Mouse (Mus musculus) CH12.LX (cell line): ENCODE results near the gene Tdrd7. TPM values are rescaled to one million over a fixed set of nuclear protein-coding genes. Genes with fewer than 3 reads are reported as not detected.

ENCODE experiments used
- DNase-seq: peaks from one replicate; pipeline ENCODE4 v3.0.0-alpha.2; 2013; ENCODE audit errors: extremely low read depth
- H3K27ac ChIP-seq: 2 replicates; pipeline ENCODE4 v1.5.1; 2012; ENCODE audit warnings: low read depth, mild to moderate bottlenecking, control low read depth, moderate library complexity; ENCODE audit not compliant: insufficient read depth
- H3K27me3 ChIP-seq: replicated peaks from 2 replicates; pipeline ENCODE3; 2012; ENCODE audit warnings: inconsistent platforms
- H3K36me3 ChIP-seq, 2 experiments: replicated peaks in 1 of 2; 2 replicates each; pipeline versions ENCODE3 to v1.6.1; 2012; ENCODE audit warnings: inconsistent platforms in 1 of 2, low read length in 1 of 2, mild to moderate bottlenecking in 1 of 2, mixed read lengths in 1 of 2, moderate library complexity in 1 of 2; ENCODE audit not compliant: control insufficient read depth in 1 of 2, insufficient read depth in 1 of 2
- H3K4me1 ChIP-seq, 2 experiments: 2 replicates each; pipeline ENCODE4 v1.6.1; 2012; ENCODE audit warnings: inconsistent platforms in 1 of 2, moderate library complexity in 1 of 2; ENCODE audit not compliant: insufficient read depth in 2 of 2, control insufficient read depth in 1 of 2
- H3K4me2 ChIP-seq: 2 replicates; pipeline ENCODE4 v1.6.1; 2012; ENCODE audit warnings: low read depth, mild to moderate bottlenecking, control low read depth; ENCODE audit not compliant: poor library complexity, insufficient read depth, severe bottlenecking
- H3K4me3 ChIP-seq, 3 experiments: fragments of 150-350 bp in 1 of 3; sonication (generic) in 1 of 3; replicated peaks in 1 of 3; 2 replicates each; pipeline versions ENCODE3 to v1.5.1; 2011 to 2012; ENCODE audit warnings: low read depth in 2 of 3, low read length in 2 of 3, mild to moderate bottlenecking in 2 of 3, moderate library complexity in 2 of 3, control low read depth in 1 of 3, improper control_type of control experiment in 1 of 3, inconsistent platforms in 1 of 3, mixed read lengths in 1 of 3; ENCODE audit not compliant: poor library complexity in 1 of 3
- H3K79me2 ChIP-seq: replicated peaks from 2 replicates; pipeline ENCODE4 v1.6.1; 2012; ENCODE audit warnings: mild to moderate bottlenecking, moderate library complexity; ENCODE audit not compliant: control insufficient read depth, poor library complexity, insufficient read depth, severe bottlenecking; ENCODE audit errors: extremely low read depth
- H3K9ac ChIP-seq: 2 replicates; pipeline ENCODE4 v1.6.1; 2012; ENCODE audit warnings: low read depth, mild to moderate bottlenecking, control low read depth, moderate library complexity; ENCODE audit not compliant: insufficient read depth
- H3K9me3 ChIP-seq: replicated peaks from 2 replicates; pipeline ENCODE3; 2012; ENCODE audit warnings: low read length, inconsistent platforms, mixed read lengths
- BHLHE40 ChIP-seq: IDR thresholded peaks from 2 replicates; pipeline ENCODE4 v1.6.1; 2011; ENCODE audit warnings: mild to moderate bottlenecking, low read depth, low read length, improper control_type of control experiment
- CTCF ChIP-seq, 2 experiments: IDR thresholded peaks in 1 of 2; conservative IDR thresholded peaks in 1 of 2; 2 replicates each; pipeline ENCODE4 v1.5.1; 2011 to 2012; ENCODE audit warnings: low read depth in 2 of 2, low read length in 2 of 2, improper control_type of control experiment in 1 of 2, inconsistent platforms in 1 of 2, mild to moderate bottlenecking in 1 of 2, moderate library complexity in 1 of 2
- E2F4 ChIP-seq: IDR thresholded peaks from 2 replicates; pipeline ENCODE4 v1.6.1; 2011; ENCODE audit warnings: low read depth, low read length, improper control_type of control experiment; ENCODE audit not compliant: insufficient replicate concordance
- ELF1 ChIP-seq: IDR thresholded peaks from 2 replicates; pipeline ENCODE4 v1.6.1; 2014; ENCODE audit warnings: low read depth, mild to moderate bottlenecking, inconsistent platforms, low read length, improper control_type of control experiment
- EP300 ChIP-seq: IDR thresholded peaks from 2 replicates; pipeline ENCODE4 v1.6.1; 2011; ENCODE audit warnings: low read length, improper control_type of control experiment
- JUND ChIP-seq: conservative IDR thresholded peaks from 2 replicates; pipeline ENCODE4 v1.6.1; 2011; ENCODE audit warnings: low read depth, low read length, improper control_type of control experiment
- MAZ ChIP-seq: IDR thresholded peaks from 2 replicates; pipeline ENCODE4 v1.6.1; 2012; ENCODE audit warnings: low read depth, mild to moderate bottlenecking, inconsistent platforms, low read length, improper control_type of control experiment, moderate library complexity
- NRF1 ChIP-seq: IDR thresholded peaks from 2 replicates; pipeline ENCODE4 v1.6.1; 2014; ENCODE audit warnings: low read depth, mild to moderate bottlenecking, inconsistent platforms, low read length, improper control_type of control experiment, moderate library complexity
- POLR2AphosphoS2 ChIP-seq: IDR thresholded peaks from 2 replicates; pipeline ENCODE4 v1.6.1; 2011; ENCODE audit warnings: low read depth, low read length, improper control_type of control experiment
- RAD21 ChIP-seq: IDR thresholded peaks from 2 replicates; pipeline ENCODE4 v1.6.1; 2011; ENCODE audit warnings: low read depth, mild to moderate bottlenecking, low read length, improper control_type of control experiment, moderate library complexity
- SIN3A ChIP-seq: IDR thresholded peaks from 2 replicates; pipeline ENCODE4 v1.6.1; 2012; ENCODE audit warnings: low read length, improper control_type of control experiment, inconsistent platforms
- SMC3 ChIP-seq: IDR thresholded peaks from 2 replicates; pipeline ENCODE4 v1.6.1; 2011; ENCODE audit warnings: low read depth, low read length, improper control_type of control experiment
- USF2 ChIP-seq: conservative IDR thresholded peaks from 2 replicates; pipeline ENCODE4 v1.6.1; 2011; ENCODE audit warnings: low read depth, low read length, improper control_type of control experiment
- ZKSCAN1 ChIP-seq: IDR thresholded peaks from 2 replicates; pipeline ENCODE4 v1.6.1; 2012; ENCODE audit warnings: low read depth, inconsistent platforms, low read length, improper control_type of control experiment, borderline replicate concordance
- dilution Hi-C: fragments of 300-500 bp; cut with MboI; formaldehyde crosslinking; loops from 2 replicates; pipeline ENCODE4 v1.14.3; 2020; ENCODE audit warnings: low sequenced_read_pairs; ENCODE audit not compliant: extremely low pct_unique_long_range_greater_than_20kb, extremely low pct_ligation_motif_present
- in situ Hi-C: fragments of 300-500 bp; cut with MboI; formaldehyde crosslinking; loops from 3 replicates; pipeline ENCODE4 v1.14.3; 2019; ENCODE audit warnings: low sequenced_read_pairs, low pct_ligation_motif_present, low pct_unique_long_range_greater_than_20kb, mixed read lengths
- polyA plus RNA-seq: library from polyadenylated mRNA; unstranded; fragments of >175 nt; gene quantifications from 2 replicates; pipeline ENCODE4 v1.2.1, GENCODE M21; 2012; ENCODE audit warnings: low read depth; ENCODE audit not compliant: insufficient read length
- total RNA-seq, 2 experiments: library from RNA; depleted of rRNA; stranded (reverse); fragments of 300-350 nt in 1 of 2; fragments of >200 nt in 1 of 2; gene quantifications; 2 replicates each; pipeline ENCODE4 v1.2.3; 2012 to 2014

Gene Tdrd7
- total and polyA plus RNA-seq, 3 experiments, result 1.6 to 2.9 (median 2.7) TPM

DNA sequence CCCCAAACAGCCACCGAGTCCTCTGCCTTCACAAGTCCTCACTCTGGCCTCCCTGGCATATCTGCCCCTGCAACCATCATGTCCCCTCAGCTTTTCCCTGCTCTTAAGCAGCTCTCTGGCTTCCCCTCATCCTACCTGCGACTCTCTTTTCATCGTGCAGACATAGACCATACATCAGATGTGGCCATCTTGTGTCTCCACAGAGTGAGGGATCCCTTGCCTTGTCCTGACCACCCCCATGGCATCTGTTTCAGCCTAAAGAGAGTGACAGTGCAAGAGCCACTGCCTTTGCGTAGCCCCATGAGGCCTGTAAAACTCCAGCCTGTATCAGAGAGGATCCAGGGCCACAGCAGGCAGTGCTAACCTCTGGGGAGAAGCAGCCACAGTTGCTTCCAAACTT is 63.6 kb downstream of the Tdrd7 start:
- in situ Hi-C loops, result loop anchor here (5.0 kb wide), 1 partner anchor 86 kb away; no protein-coding TSS in a partner anchor
- Histone ChIP-seq H3K27me3 (no peaks in the 10 kb centered on the region), H3K9me3 (no peaks in the 10 kb centered on the region), H3K27ac (peak overlapping the region; percentile 53)
- no peak for DNase-seq
- no peak for TF ChIP-seq RAD21
- TF ChIP-seq, all 38 proteins: peak for 0
- Histone ChIP-seq H3K4me1 (peaks cover 14 to 34% of the 10 kb centered on the region in 2 experiments), H3K9ac (no peak overlapping the region), H3K4me3 (peak overlapping the region in 1 of 3 experiments; percentile 36), H3K4me2 (no peak overlapping the region), H3K79me2 (no peaks in the 10 kb centered on the region), H3K36me3 (no peaks in the 10 kb centered on the region)
- dilution Hi-C loops, result no loop called here

DNA sequence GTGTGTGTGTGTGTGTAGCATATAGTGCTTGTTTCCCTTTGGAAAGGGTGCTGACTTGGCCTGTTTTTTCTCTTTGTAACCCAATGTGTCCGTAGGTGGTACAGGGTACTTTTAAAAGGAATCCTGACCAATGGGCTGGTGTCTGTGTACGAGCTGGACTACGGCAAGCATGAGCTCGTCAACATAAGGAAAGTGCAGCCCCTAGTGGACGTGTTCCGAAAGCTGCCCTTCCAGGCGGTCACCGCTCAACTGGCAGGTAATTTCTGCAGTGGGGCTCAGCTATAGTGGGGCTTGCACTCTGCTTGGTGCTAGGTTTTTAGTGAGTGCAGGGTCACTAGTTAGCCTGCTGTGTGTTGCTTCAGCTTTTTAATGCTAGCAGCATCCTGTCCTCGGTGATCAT is 64.4 kb downstream of the Tdrd7 start:
- Histone ChIP-seq H3K36me3 (no peaks in the 10 kb centered on the region), H3K27me3 (no peaks in the 10 kb centered on the region), H3K79me2 (no peaks in the 10 kb centered on the region), H3K27ac (no peak overlapping the region), H3K4me2 (no peak overlapping the region), H3K9ac (no peak overlapping the region), H3K9me3 (no peaks in the 10 kb centered on the region), H3K4me3 (peak overlapping the region in 1 of 3 experiments; percentile 36), H3K4me1 (peaks cover 14 to 34% of the 10 kb centered on the region in 2 experiments)
- no peak for DNase-seq
- dilution Hi-C loops (no loop called here), in situ Hi-C loops (loop anchor here (5.0 kb wide), 1 partner anchor 87 kb away; no protein-coding TSS in a partner anchor)
- TF ChIP-seq NRF1 (no peak), CTCF (conservative IDR thresholded peaks at IDR 0.05 in 1 of 2, IDR thresholded peaks at IDR 0.05 in 1 of 2; ENCODE audit: low read depth in 2 of 2, low read length in 2 of 2) (peak in 1 of 2 experiments; percentile 65; a peak in 2 of 4 replicates), ZKSCAN1 (no peak), SMC3 (peak; percentile 48), RAD21 (peak; percentile 70)

GRCm38 (mm10) chr4:46032448-46032847 is 67.3 kb downstream of the Tdrd7 start:
- H3K9ac ChIP-seq, result no peak overlapping the region
- dilution Hi-C loops, result no loop called here

More at GRCm38 (mm10) chr4:46032448-46032847, 67.3 kb downstream of the Tdrd7 start:
- Histone ChIP-seq H3K4me3 (no peak overlapping the region), H3K27ac (no peak overlapping the region), H3K36me3 (no peaks in the 10 kb centered on the region), H3K4me1 (peaks cover 14 to 28% of the 10 kb centered on the region in 2 experiments), H3K79me2 (no peaks in the 10 kb centered on the region), H3K4me2 (no peak overlapping the region), H3K9me3 (no peaks in the 10 kb centered on the region), H3K27me3 (peaks cover 3% of the 10 kb centered on the region)
- in situ Hi-C loops, result no loop called here
- TF ChIP-seq SIN3A (no peak), ZKSCAN1 (no peak), JUND (no peak), BHLHE40 (no peak), ELF1 (no peak), EP300 (no peak), MAZ (no peak), E2F4 (no peak), USF2 (no peak), POLR2AphosphoS2 (no peak), SMC3 (no peak)
- no peak for DNase-seq
